Mouse (Mus musculus): ENCODE data around the gene Stk11. TPM values are rescaled to one million over a fixed set of nuclear protein-coding genes. Genes with fewer than 3 reads are reported as not detected.

Gene Stk11
- polyA plus RNA-seq, 1 experiment: 112 TPM

DNA sequence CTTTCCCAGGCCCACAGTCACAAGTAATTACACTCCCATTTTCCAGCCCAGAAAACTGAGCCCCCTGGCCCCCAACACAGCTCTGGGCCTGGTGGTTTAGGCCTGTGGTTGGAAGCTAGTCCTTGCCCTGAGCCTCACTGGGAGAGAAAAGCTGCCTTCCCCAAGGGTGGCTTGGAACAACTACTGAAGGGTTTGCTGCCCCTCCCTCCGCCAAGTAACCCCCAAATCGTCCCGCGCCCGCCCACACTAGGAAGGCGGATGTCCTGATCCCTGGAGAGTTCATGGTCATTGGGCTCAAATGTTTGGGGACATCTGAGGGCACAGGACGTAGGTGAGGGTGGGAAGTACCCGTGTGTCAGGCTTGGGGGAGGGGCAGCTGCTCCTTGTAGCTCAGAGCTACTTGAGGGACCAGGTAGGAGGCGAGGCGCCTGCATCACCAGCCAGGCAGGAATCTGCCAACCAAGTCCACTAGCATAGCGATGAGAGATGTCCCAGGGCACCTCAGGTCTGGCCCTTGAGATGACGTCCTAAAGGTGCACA, 43.5 kb downstream of the Stk11 start:
- Histone ChIP-seq H3K27ac (ENCODE audit: insufficient read depth, low read length) (peak overlapping the region; percentile 60), H3K27me3 (ENCODE audit: control insufficient read depth, insufficient read depth, low read length) (no peaks in the 10 kb centered on the region), H3K4me3 (replicated peaks; ENCODE audit: insufficient read depth, low read depth, low read length) (peak overlapping the region; percentile 54), H3K4me1 (ENCODE audit: control insufficient read depth, insufficient read depth, low read length) (peaks cover 19% of the 10 kb centered on the region)
- no peak for DNase-seq
- 10% methylated on average over 12 of the region's 12 CpGs for WGBS
- TF ChIP-seq CTCF (IDR thresholded peaks at IDR 0.05; ENCODE audit: borderline replicate concordance, insufficient read depth, low read depth, low read length) (no peak), POLR2A (IDR thresholded peaks at IDR 0.05; ENCODE audit: borderline replicate concordance, insufficient read depth, low read length) (no peak)

DNA sequence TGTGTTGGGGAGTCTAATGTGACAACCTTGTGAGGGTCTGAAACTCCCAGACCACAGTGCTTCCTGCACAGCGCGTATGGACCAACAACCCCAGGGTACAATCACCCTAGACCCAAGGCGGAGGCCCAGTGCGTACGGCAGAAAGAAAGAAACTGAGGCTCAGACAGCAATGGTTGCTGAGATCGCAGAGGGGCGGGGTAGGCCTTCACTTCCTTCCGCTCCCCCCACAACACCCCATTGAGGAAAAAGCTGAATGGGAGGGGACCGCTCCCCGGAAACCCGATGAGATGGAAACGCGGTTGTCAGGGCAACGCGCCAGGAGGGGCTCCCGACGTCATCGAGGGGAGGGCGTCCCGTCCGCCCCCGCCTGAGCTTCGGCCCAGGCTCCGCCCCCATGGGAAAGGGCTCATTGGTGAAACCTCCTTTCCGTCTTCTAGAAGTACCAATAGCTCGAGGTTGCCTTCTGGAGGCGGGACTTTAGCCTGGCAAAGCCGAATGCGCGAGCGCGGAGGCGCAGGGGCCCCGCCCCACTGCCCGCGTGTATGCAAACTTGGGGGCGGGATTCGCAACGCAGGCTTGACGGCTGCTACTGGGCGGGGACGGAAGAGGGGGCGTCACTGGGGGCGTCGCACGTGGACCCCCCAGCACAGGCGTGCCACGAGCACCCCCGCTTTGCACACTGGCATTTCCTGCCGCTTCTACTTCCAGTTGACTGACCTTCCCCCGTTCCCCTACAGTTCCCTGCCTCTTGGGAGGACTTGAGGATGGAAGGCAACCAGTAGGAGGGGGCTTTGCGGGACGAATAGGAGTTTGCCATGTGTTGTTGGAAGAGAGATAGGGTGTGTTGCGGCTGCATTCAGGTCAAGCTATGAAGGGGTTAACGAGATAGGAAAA, 44.2 kb downstream of the Stk11 start:
- DNase-seq: peak; percentile 99
- TF ChIP-seq CTCF (IDR thresholded peaks at IDR 0.05; ENCODE audit: borderline replicate concordance, insufficient read depth, low read depth, low read length): no peak
- TF ChIP-seq POLR2A (IDR thresholded peaks at IDR 0.05; ENCODE audit: borderline replicate concordance, insufficient read depth, low read length): no peak
- WGBS: under 1% methylated on average over 55 of the region's 55 CpGs

DNA sequence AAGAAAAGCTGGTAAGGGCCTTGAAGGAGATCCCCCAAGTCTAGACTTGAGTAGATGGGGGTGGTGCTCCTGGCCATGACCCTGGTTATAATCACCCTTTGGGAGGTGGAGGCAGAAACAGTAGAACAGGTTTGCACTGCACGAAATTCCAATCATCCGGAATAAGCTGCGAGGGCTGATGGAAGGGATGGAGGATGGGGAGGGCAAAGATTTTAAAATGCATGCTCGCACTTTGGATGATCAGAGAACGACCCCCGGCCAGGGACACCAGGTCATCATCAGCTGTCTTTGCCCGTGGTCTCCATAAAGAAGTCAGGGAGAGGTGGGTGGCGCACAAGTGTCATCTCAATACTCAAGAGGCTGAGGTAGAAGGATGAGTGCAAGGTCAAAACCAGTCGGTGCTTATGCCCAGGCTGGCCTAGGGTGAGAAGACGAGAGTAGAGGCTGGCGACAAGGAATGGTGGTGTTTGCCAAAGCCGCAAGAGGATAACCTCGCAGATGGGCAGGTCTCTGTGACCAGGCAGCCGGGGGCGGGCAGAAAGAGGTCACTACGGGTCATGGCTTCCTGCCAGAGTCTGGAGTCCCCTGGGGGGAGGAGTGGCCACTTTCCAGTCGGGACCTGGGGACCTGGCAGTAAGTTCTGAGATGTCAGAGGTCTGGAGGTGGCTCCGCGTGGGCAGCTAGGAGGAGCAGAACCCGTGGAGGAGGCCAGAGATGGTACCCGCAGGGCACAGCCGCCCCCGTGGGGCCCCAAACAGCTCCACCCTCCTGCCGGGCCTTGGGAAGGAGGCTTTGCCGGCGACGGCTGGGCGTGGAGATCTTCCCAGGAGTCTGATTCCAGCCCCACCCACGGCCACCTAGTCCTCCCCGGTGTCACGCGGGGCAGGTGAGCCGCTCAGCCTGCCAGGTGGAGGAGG, 45.1 kb downstream of the Stk11 start:
- TF ChIP-seq CTCF (IDR thresholded peaks at IDR 0.05; ENCODE audit: borderline replicate concordance, insufficient read depth, low read depth, low read length): no peak
- no peak for TF ChIP-seq POLR2A (IDR thresholded peaks at IDR 0.05; ENCODE audit: borderline replicate concordance, insufficient read depth, low read length)
- H3K4me1 ChIP-seq (ENCODE audit: control insufficient read depth, insufficient read depth, low read length): peaks cover 24% of the 10 kb centered on the region
- H3K27me3 ChIP-seq (ENCODE audit: control insufficient read depth, insufficient read depth, low read length): no peaks in the 10 kb centered on the region
- peak overlapping the region; percentile 60 for H3K4me3 ChIP-seq (replicated peaks; ENCODE audit: insufficient read depth, low read depth, low read length)
- peak; percentile 73 to 79 for DNase-seq
- 2% methylated on average over 33 of the region's 33 CpGs for WGBS
- H3K27ac ChIP-seq (ENCODE audit: insufficient read depth, low read length): peak overlapping the region; percentile 41

More for the DNA sequence above, 44.2 kb downstream of the Stk11 start:
- H3K27ac ChIP-seq (ENCODE audit: insufficient read depth, low read length): peak overlapping the region; percentile 41
- H3K27me3 ChIP-seq (ENCODE audit: control insufficient read depth, insufficient read depth, low read length): no peaks in the 10 kb centered on the region
- peak overlapping the region; percentile 60 for H3K4me3 ChIP-seq (replicated peaks; ENCODE audit: insufficient read depth, low read depth, low read length)
- peaks cover 22% of the 10 kb centered on the region for H3K4me1 ChIP-seq (ENCODE audit: control insufficient read depth, insufficient read depth, low read length)

GRCm38 (mm10) chr10:80161522-80162242, 46.1 kb downstream of the Stk11 start:
- H3K4me3 ChIP-seq (replicated peaks; ENCODE audit: insufficient read depth, low read depth, low read length): no peak overlapping the region
- 36% methylated on average over 7 of the region's 7 CpGs for WGBS
- H3K27ac ChIP-seq (ENCODE audit: insufficient read depth, low read length): no peak overlapping the region
- DNase-seq: peak; percentile 29 to 33
- peaks cover 28% of the 10 kb centered on the region for H3K4me1 ChIP-seq (ENCODE audit: control insufficient read depth, insufficient read depth, low read length)
- no peaks in the 10 kb centered on the region for H3K27me3 ChIP-seq (ENCODE audit: control insufficient read depth, insufficient read depth, low read length)
- TF ChIP-seq POLR2A (IDR thresholded peaks at IDR 0.05; ENCODE audit: borderline replicate concordance, insufficient read depth, low read length) (no peak), CTCF (IDR thresholded peaks at IDR 0.05; ENCODE audit: borderline replicate concordance, insufficient read depth, low read depth, low read length) (no peak)

- Histone ChIP-seq H3K4me1 (ENCODE audit: control insufficient read depth, insufficient read depth, low read length) (peaks cover 28% of the 10 kb centered on the region), H3K4me3 (replicated peaks; ENCODE audit: insufficient read depth, low read depth, low read length) (no peak overlapping the region), H3K27ac (ENCODE audit: insufficient read depth, low read length) (no peak overlapping the region), H3K27me3 (ENCODE audit: control insufficient read depth, insufficient read depth, low read length) (no peaks in the 10 kb centered on the region)
- TF ChIP-seq POLR2A (IDR thresholded peaks at IDR 0.05; ENCODE audit: borderline replicate concordance, insufficient read depth, low read length): no peak
- no peak for TF ChIP-seq CTCF (IDR thresholded peaks at IDR 0.05; ENCODE audit: borderline replicate concordance, insufficient read depth, low read depth, low read length)
- 89% methylated on average over 3 of the region's 3 CpGs for WGBS
- no peak for DNase-seq
These were observed 46.6 kb downstream of the Stk11 start for GRCm38 (mm10) chr10:80162243-80162608.

DNA sequence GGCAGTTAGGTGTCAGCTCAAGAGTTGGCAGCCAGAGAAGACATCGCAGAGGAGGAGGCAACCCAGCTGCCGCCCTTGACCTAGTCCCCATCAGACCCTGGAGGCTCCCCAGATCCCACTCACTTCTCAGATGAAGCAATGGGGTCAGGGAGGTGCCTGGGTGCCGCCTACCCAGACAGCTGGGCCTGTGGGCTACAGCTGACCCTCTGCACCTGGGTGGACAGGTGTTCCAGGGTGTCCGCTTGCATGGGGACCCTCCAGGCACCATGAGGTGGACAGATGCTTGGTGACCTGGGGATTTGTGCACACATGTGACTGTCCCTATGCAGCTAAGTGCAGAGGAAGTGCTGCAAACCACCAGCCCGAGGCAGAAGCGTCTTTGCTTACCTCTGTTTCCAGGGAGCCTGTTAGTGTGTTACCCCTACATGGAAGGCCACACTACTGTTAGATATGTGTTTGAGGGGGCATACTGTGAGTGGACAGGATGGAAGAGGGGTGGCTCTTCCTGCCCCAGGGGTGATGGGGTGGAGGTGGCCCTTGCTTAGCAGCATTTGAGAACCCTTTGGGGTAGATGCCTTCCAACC, 47.2 kb downstream of the Stk11 start:
- 86% methylated on average over 6 of the region's 6 CpGs for WGBS

More for the DNA sequence above, 47.2 kb downstream of the Stk11 start:
- no peak overlapping the region for H3K4me3 ChIP-seq (replicated peaks; ENCODE audit: insufficient read depth, low read depth, low read length)
- H3K4me1 ChIP-seq (ENCODE audit: control insufficient read depth, insufficient read depth, low read length): peaks cover 28% of the 10 kb centered on the region
- TF ChIP-seq POLR2A (IDR thresholded peaks at IDR 0.05; ENCODE audit: borderline replicate concordance, insufficient read depth, low read length): no peak
- TF ChIP-seq CTCF (IDR thresholded peaks at IDR 0.05; ENCODE audit: borderline replicate concordance, insufficient read depth, low read depth, low read length): no peak
- H3K27ac ChIP-seq (ENCODE audit: insufficient read depth, low read length): no peak overlapping the region
- no peaks in the 10 kb centered on the region for H3K27me3 ChIP-seq (ENCODE audit: control insufficient read depth, insufficient read depth, low read length)
- DNase-seq: peak in 1 of 2 experiments; percentile 29

Measured in cerebellum, adult 2 months (tissue).